Mouse (Mus musculus): ENCODE measurements around the gene Epgn.

Epgn gene

GRCm38 (mm10) chr5:91027164-91027563 lies at the start of gene Epgn:
TSS of gene Epgn (plus strand) at chr5:91027464.
- DNase-seq (ENCODE audit: low spot score) = no peak

GRCm38 (mm10) chr5:90980297-90980696 lies 47.0 kb upstream of the Epgn start:
- no peak for DNase-seq (ENCODE audit: low spot score)

GRCm38 (mm10) chr5:90987605-90988004 lies 39.7 kb upstream of the Epgn start:
- no peak for DNase-seq (ENCODE audit: low spot score)

DNA sequence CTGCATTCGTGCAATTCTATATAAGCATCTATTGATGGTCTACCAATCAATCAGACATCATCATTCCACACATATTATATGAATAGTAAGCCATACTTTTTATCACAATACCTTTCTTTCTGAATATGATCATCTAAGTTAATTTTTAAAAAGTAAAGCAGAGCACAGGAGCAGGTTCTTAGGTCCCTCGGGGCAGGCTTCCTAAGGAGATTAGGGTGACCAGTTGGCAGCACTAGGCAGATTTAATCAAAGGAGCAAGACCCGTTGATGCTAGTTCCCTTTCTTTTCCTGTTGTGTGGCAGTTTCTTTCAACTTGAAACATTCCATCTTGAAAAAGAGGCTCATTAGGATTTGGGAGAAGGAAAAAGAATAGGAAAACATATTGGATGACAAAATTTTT lies 39.1 kb upstream of the Epgn start:
- DNase-seq (ENCODE audit: low spot score) = no peak

DNA sequence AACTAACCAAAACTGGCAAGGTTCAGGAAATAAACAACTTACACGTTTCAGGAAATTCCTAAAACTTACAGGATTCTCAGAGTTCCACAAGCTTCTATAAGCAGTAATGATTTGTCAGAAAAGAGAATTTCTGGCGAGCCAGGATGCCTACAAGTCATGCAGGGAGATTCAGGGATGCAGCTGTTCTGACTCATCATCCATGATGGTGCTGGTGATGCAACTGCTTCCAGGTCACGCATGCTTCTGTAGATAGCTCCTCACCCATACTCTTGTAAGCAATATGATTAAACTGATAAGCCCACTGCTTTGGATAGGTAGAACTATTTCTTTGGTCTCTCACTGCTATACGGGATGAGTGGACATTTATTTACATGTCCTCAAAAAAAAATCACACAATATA lies 38.7 kb upstream of the Epgn start:
- no peak for DNase-seq (ENCODE audit: low spot score)

DNA sequence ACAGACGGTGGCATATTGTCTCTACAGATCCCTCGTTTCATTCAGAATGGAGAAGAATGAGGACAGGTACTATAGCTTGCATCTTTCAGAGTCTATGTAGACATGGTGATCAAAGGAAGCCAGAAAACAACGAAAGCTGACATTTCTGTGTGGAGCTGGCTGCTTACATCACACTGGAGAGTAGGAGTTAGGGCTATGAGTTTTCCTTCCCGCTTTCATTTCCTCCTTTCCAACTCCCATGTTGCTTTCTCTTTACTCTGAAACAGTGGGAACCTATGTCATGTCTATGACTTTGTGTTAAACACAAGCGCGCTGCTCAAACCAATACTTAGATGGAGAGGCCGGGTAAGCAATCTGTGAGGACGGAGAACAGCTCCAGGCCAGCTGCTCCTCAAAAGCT lies 27.3 kb upstream of the Epgn start:
- no peak for DNase-seq (ENCODE audit: low spot score)

DNA sequence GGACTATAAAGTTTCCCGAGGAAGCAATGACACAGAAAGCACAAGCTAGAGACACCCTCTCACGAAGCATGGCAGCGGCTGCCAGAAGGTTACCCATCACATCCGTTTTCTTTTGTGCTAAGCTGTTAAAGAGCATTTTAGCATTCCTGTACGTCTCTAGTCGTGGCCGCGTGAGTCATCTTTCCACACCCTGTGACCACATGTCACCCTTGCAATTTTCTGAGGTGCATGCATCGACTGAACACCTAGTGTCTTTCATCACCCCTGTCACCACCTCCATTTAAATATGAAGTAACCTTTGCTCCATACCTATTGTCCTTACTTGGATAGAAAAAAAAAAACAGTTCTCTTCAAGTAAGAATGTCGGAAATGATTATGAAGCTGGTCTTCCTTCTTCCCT lies 12.0 kb upstream of the Epgn start:
- no peak for DNase-seq (ENCODE audit: low spot score)

- DNase-seq (ENCODE audit: low spot score) = no peak
Measured at GRCm38 (mm10) chr5:91023114-91023513, 4.2 kb upstream of the Epgn start.

DNA sequence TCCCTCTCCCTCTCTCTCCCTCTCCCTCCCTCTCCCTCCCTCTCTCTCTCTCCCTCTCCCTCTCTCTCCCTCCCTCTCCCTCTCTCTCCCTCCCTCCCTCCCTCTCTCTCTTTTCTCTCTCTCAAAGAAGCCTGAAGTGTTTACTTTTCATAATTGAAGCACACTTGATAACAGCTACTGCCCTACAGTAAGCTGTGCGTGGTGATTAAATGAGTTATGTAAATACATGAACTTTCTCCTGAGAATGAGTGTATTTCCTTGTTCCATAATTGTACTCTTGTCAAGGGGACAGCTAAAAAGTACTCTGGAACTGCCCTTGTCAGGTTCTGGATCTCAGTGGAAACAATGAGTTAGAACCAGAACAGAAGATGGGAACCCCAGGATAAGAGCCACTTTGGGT lies 576 bp downstream of the Epgn start:
- no peak for DNase-seq (ENCODE audit: low spot score)

DNA sequence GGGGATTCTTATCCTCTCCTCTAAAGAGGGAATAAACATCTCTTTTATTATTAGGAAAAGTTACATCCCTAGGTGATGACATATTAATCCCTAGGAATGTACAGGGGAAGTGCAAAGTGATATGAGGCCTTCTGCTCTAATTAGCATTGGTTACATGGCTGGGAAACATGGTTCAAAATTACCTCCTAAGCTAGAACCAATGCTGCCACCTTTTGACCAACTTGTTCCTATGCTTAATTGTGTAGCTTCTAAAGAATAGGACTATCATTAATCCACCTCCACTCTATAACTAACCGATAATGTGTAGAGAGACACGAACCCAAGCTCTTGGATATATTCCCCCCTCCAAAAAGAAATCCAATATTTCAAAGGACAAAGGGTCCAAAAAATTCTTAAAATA lies 3.4 kb downstream of the Epgn start:
- DNase-seq (ENCODE audit: low spot score) = no peak

DNA sequence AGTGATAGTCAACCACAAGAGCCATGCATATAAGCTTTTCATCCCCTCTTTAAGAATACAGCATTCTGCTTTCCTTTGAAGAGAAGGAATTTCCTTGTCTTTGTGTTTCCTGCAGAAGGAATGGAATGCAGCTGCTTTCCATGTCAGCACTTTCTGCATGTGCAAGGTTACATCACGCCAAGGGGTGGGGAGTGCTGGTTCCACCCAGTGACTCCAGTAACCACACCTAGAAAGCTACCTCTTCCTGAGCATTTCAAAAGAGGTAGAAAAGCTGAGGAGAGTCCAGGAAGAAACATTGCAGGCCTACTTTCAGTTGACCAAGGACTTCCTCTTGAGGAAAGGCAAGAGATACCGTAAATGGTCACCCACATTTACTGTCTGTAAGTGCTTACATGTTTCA lies 8.1 kb downstream of the Epgn start:
- no peak for DNase-seq (ENCODE audit: low spot score)

DNA sequence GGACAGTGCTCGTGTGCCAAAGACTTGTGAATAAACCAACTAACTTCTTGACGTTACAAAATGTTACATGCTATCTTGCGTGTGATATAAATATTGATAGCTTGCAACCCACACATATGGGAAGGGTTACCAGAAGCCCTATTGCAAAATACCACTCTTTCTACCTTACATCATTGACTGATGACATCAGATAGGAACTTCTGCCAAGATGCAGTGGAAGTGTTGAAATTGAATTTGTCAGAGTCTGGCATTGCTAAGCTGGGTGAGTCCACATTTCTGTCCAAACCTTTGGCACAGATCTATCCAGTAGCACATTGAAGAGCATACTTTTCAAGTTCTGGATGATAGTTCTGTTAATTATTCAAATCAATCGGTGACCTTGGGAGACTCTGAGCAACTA lies 9.4 kb downstream of the Epgn start:
- DNase-seq (ENCODE audit: low spot score) = no peak

GRCm38 (mm10) chr5:91037756-91038155 lies 10.5 kb downstream of the Epgn start:
- DNase-seq (ENCODE audit: low spot score) = no peak

DNA sequence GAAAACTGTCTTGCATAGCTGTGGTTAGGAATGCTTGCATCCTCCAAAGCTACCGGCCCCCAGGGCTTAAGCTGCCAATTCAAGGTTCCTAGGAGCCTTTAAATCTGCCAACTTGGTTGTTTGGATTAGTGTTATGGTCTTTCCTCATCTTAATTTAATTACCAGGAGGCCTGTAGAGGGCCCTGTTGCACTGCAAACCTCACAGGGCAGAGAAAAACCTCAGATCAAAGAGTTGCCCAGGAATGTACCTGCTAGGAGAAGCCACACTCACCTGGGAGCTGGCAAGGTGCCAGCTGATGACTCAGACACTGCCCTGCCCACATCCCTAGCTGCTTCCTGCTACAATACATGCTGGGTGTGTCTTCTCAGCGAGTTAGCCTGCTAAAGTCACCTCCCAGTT lies 11.3 kb downstream of the Epgn start:
- peak; percentile 43 for DNase-seq (ENCODE audit: low spot score)

DNA sequence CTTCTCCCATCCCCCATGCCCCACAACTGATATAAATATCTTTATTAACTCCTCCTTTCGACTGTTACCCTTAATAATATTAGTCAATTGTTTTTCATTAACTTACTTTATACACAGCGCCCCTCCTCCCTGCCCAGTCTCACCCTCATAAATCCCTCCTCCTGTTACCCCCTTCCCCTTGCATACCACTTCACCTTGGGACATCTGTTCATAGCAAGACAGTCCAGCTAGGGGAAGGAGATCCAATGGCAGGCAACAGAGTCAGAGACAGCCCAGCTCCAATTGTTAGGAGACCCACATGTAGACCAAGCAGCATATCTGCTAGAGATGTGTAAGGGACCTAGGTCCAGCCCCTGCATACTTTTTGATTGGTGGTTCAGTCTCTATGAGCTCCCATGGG lies 11.7 kb downstream of the Epgn start:
- DNase-seq (ENCODE audit: low spot score) = no peak

GRCm38 (mm10) chr5:91047987-91048386 lies 20.7 kb downstream of the Epgn start:
- DNase-seq (ENCODE audit: low spot score) = no peak

GRCm38 (mm10) chr5:91048397-91048796 lies 21.1 kb downstream of the Epgn start:
- no peak for DNase-seq (ENCODE audit: low spot score)

DNA sequence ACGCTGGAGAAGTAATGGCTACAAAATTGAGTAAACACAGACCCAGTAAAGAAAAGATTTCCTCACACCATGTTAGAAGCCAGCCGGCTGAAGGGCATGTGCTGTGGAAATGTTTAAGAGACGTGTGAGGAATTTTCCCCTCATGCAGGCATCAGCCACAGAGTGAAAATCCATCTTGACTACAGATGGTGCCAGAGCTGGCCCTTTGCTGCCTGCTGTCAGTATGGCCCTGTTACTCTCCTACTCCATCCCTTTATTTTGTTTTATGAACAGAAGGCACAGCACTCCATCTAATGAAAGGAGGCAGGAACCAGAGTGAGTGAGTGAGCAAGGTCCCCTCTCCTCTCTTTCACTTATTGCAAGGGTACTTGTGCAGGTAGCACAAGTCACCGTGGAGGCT lies 45.1 kb downstream of the Epgn start:
- DNase-seq (ENCODE audit: low spot score) = no peak

- no peak for DNase-seq (ENCODE audit: low spot score)
Measured at GRCm38 (mm10) chr5:91073626-91074025, 46.4 kb downstream of the Epgn start.

DNA sequence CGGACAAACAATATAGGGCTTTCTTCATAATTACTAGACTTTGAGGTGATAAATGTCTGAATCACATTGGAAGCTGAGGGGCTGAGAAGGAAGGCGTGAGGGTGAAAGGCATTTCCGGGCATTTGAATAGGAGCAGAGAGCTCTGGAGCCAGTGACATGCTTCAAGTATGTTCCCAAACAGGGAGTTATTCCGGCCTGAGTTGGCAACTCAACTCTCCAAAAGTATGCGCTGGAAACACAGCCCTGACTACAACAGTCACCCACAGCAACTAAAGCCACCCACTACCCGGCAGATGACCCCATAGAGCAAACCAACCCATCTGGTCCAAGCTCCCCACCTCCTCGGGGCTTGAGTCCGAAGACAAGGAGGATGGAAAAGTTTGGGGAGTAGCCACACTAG lies 46.8 kb downstream of the Epgn start:
- no peak for DNase-seq (ENCODE audit: low spot score)

- peak; percentile 42 for DNase-seq (ENCODE audit: low spot score)
Measured at GRCm38 (mm10) chr5:91074450-91074950, 47.2 kb downstream of the Epgn start, which contains the start of gene Ereg. TSS of gene Ereg (plus strand) at chr5:91074622.

- DNase-seq (ENCODE audit: low spot score) = no peak
Measured at GRCm38 (mm10) chr5:91075021-91075420, 47.8 kb downstream of the Epgn start.

DNA sequence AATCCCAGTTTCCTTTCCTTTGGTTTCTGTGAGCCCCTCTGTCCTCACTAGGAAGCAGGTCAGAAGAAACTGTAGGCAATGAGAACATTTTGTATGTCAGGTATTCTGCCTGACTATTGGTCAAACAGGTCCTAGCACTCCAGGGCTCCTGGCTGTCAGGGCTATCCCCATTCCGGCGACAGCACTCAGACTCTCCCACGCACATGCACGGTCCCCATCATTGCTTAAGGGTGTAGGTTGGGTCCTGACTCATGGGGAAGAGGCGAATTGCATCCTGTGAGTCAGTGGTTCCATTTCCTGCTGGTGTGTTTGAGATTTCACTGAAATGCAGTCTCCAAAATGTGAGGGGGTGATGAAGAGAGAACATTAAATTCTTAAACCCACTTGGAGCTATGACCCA lies 55.8 kb downstream of the Epgn start:
- DNase-seq (ENCODE audit: low spot score) = no peak
